Mouse (Mus musculus): ENCODE data around the gene Ptpn11. TPM values are rescaled to one million over a fixed set of nuclear protein-coding genes. Genes with fewer than 3 reads are reported as not detected.
"Not testable (repeated sequence)": the region's sequence is repeated elsewhere in the genome, so short reads cannot be mapped to it uniquely, and the experiment has no call there.

Gene Ptpn11
- total RNA-seq (2021), result 100 to 1,000 TPM; 147 to 166 TPM
- long read RNA-seq, experiment 1, full-length matches to known transcripts, result 4 of 20 reads
- long read RNA-seq, experiment 1, partial matches to known transcripts, result 2 of 20 reads
- long read RNA-seq, experiment 1, other reads (novel, unspliced or antisense), result 14 of 20 reads
- long read RNA-seq, experiment 2, full-length matches to known transcripts, result 1 of 7 reads
- long read RNA-seq, experiment 2, partial matches to known transcripts, result 6 of 7 reads
- long read RNA-seq, experiment 2, other reads (novel, unspliced or antisense), result 0 of 7 reads

DNA sequence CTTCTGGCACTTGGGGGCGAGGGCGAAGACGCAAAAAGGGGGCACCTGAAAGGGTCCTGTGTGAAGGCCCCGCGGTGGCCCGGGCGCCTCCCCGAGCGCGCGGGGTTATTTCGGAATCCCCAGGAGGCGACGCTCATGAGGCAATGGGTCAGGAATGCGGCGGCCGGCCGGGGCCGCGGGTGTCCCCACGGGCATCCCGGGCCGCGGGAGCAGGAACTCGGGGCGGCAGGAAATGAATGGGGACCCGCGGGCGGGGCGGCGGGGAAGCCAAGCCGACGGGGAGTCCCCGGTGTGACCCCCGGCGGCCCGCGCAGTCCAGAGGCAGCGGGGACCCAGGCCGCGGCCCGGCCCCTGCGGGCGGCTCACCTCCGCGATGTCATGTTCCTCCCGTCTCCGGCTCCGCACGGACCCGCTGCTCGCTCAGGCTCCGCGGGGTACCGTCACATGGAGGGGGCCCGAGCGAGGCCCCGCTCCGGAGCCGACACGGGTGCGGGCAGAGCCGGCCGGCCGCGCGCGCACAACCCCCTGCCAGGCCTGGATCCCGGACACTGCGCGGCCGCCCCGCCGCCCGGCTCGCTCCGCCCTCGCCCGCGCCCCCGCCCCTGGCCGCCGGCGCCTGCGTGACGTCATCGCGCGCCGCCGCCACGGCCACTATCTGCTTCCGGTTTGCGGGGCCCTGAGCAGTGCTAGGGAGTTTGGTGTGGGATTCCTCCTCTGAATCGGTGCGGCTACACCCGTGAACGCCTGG, at the start of gene Ptpn11:
Ptpn11 (minus strand) TSS at position 562 of the 748 bp plus-strand sequence.
- peak; percentile 92 for DNase-seq
- intact Hi-C loops (cut with DNase I), result no loop called here

- DNase-seq, result no peak
- intact Hi-C loops (cut with DNase I), result no loop called here
Measured at GRCm38 (mm10) chr5:121239846-121240245, 48.6 kb upstream of the Ptpn11 start.

DNA sequence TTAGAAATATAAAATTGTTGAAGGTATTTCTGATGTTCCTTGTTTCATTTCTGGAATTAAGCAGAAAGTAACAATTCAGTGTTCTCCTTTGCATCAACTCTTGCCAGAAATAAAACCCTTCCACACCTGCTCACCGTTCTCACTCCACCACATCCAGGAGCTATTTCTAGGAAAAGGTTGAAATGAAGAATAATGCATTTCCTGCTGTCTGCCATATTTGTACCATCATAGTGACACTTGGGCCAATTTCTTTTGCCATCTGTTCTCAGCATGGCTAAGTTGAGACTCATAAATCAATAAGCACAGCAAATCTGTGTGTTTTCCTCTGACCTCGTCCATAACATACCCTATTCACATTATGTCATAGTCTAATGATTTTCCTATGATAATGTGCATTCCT, 47.0 kb upstream of the Ptpn11 start:
- intact Hi-C loops (cut with DNase I), result no loop called here
- no peak for DNase-seq

DNA sequence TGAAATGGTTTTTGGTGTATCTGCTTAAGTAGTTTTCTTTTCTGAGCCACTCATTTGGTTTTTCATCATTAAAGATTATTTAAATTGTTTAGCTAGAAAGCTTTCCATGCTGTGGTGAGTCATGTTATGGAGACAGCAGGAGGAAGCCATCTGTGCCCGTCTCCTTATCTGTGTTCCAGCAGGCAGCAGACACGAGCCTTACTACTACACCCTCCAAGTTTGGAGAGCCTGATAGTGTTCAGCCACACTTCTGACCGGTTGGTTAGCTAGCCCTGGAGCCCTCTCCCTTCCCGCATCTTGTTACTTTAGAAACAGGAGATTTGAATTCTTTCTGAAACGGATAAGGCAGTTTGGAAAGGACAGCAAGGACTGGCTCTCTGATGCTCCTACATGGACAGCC, 45.0 kb upstream of the Ptpn11 start:
- DNase-seq, result peak in 1 of 2 experiments; percentile 9

DNA sequence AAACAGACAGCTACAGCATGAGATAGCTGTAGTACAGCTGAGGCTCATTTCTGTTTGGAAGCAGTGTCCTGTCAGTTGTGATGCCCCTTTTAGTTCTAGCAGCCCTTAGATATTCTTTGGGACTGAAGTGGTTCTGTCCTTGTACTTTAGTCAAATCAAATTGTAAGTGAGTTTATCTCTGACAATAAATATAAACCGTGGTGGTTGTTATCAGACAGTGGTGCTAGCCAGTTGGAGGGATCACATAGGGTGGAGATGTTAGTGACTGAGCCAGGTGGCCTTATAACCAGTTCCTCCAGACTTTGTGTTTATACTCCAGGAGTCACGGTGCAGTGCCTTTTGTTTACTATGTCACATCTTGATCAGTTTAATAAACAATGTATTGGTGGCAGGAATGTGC, 42.5 kb upstream of the Ptpn11 start:
- intact Hi-C loops (cut with DNase I), result no loop called here
- no peak for DNase-seq

More for the DNA sequence above, 45.0 kb upstream of the Ptpn11 start:
- intact Hi-C loops (cut with DNase I), result no loop called here

DNA sequence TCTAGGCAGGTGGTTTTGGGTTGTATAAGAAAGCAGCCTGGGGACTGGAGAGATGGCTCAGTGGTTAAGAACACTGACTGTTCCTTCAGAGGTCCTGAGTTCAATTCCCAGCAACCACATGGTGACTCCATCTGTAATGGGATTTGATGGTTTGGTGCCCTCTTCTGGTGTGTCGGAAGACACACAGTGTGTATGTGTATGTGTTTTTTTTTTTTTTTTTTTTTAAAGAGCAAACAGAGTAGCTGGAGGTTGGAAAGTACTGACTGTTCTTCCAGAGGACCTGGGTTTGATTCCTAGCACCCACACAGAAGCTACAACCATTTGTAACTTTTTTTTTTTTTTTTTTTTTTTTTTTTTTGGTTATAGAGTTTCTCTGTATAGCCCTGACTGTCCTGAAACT, 41.6 kb upstream of the Ptpn11 start:
- intact Hi-C loops (cut with DNase I), result no loop called here
- no peak for DNase-seq

- intact Hi-C loops (cut with DNase I), result no loop called here
- no peak for DNase-seq
Measured at GRCm38 (mm10) chr5:121230811-121231210, 39.6 kb upstream of the Ptpn11 start.

DNA sequence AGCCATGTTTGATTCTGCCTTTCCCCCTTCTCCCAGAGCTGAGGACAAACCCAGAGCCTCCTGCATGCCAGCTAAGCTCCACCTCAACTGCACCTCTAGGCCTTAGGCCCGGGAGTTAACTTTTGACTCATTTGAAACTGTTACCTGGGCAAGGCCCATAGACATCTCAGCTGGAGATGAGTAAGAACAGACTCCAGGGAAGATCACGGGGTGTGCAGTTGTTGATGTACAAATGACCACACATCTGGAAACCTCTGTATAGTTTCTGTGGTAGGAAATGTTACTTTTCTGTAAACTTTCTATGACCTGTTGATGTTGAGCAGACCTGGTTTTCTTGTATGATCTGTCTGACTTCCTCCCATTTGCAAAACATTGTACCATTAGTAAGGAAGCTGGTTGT, 38.0 kb upstream of the Ptpn11 start:
- intact Hi-C loops (cut with DNase I), result no loop called here
- no peak for DNase-seq

- intact Hi-C loops (cut with DNase I); DNase-seq: not testable (repeated sequence)
Measured at GRCm38 (mm10) chr5:121227330-121227729, 36.1 kb upstream of the Ptpn11 start.

DNA sequence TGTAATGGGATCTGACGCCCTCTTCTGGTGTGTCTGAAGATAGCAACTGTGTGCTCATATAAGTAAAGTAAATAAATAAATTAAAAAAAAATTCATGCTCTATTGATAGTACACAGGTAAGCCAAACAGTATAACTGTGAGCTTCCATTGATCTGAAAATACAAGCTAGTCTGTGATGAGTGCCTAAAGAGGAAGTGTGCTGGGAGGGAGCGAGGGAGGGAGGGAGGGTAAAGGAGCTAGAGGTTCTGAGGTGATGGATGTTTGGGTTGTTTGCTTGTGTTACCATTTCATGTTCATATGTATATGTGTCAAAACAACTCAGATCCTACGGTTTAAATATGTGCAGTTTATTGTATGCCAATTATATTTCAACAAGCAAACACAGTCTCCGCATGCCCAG, 35.6 kb upstream of the Ptpn11 start:
- no peak for DNase-seq
- intact Hi-C loops (cut with DNase I), result no loop called here

DNA sequence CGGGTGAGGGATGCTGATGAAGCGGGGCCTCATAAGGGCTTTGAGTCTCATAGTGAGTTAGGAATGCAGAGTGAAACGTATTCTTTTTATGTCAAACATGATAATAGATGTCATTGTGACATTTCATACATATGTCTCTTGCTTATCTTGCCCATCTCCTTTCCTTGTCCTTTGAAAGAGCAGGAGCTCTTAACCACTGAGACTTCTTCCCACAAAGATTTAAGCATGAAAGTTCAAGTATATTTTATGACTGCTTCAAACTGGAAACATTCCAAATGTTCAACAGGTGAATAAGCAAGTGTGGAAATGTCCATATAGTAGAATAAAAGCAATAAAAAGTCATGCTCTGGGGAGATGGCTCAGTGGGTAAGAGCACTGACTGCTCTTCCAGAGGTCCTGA, 35.2 kb upstream of the Ptpn11 start:
- intact Hi-C loops (cut with DNase I), result no loop called here
- DNase-seq, result no peak

DNA sequence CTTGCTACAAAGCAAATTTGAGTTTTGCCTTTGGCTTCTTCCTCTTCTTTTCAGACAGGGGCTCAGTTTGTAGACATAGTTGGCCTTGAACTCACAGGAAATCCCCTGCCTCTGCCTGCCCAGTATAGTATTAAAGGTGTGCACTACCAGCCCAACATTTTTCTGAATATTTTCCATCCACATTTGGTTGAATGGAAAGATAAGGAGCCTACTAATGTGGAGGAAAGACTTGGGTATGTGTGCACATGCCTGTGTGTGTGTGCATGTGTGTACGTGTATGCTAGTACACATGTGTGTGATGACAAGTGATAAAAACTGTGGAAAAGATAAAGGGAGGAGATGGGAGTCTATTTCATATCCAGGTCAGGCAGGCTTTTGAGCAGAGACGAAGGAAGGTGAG, 34.7 kb upstream of the Ptpn11 start:
- intact Hi-C loops (cut with DNase I), result no loop called here
- DNase-seq, result no peak

DNA sequence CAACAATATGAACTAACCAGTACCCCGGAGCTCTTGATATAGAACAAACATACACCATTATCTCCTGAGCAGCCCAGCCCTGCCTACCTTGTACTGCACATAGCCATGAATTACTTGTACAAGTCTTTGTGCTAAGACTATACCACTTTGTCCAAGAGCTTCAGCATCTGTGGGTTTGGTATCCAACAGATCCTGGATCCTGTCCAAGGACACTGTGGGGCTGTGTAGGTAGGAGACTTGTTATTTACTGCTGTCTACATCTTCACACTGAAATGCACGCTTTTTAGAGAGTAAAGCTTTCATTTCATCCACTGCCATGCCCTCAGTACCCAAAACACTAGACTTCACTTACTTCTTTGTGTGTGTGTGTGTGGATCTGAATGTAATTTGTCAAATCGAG, 33.7 kb upstream of the Ptpn11 start:
- no peak for DNase-seq
- intact Hi-C loops (cut with DNase I), result no loop called here

GRCm38 (mm10) chr5:121224020-121224419, 32.8 kb upstream of the Ptpn11 start:
- intact Hi-C loops (cut with DNase I); DNase-seq: not testable (repeated sequence)

GRCm38 (mm10) chr5:121221328-121221850, 30.2 kb upstream of the Ptpn11 start:
- no peak for DNase-seq
- intact Hi-C loops (cut with DNase I), result no loop called here

- DNase-seq, result peak; percentile 31 to 37
- intact Hi-C loops (cut with DNase I), result no loop called here
Measured at GRCm38 (mm10) chr5:121220732-121221301, 29.6 kb upstream of the Ptpn11 start.

DNA sequence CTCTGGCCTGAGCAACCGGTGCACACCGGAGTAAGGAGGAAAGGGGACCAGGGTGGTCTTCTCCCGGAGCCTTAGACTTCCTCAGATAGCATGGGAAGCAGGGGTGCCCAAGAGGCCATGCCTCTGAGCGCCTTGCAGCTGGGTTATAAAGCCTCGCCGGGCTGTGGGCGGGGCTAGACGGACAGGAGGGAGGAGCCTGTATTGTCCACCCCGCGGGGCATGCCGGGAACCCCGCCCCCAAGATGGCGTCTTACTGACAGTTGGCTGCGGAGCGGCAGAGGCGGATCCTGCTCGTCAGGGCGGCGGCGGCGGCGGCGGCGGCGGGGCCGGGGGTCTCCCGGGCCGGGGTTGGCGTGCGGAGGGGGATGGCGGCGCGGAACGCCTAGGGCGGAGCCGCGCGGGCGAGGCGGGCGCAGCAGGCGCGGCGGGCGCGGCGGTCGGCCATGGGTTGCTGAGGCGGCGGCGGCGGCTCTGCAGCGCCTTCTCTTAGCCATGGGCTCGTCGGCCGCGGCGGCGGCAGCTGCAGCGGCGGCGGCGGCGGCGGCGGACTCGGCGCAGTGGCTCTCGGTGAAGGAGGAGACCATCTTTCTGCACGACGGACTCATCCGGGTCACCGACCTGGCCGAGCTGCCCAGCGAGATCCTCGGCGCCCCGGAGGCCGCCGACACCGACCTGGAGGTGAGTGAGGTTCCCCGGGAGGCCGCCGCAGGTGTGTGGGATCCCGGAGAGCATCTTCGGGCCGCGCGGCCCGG, 29.0 kb upstream of the Ptpn11 start, which contains the start of gene Hectd4:
Hectd4 (plus strand) TSS at position 240 of the 752 bp plus-strand sequence.
- intact Hi-C loops (cut with DNase I), result no loop called here
- DNase-seq, result peak; percentile 98 to 99

- intact Hi-C loops (cut with DNase I), result no loop called here
- no peak for DNase-seq
Measured at GRCm38 (mm10) chr5:121219190-121219589, 28.0 kb upstream of the Ptpn11 start.

DNA sequence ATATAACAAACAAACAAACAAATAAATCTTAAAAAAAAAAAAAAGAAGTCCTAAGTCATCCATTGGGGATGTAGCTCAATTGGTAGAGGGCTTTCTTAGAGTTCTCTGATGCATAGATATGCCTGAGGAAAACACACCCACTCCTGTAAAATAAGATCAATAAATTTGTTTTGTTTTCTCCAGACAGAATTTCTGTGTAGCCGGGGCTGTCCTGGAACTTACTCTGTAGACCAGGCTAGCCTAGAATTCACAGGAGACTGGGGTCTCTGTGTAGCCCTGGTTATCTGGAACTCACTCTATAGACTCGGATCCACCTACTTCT, 26.1 kb upstream of the Ptpn11 start:
- DNase-seq, result no peak
- intact Hi-C loops (cut with DNase I), result no loop called here

GRCm38 (mm10) chr5:121216584-121217312, 25.6 kb upstream of the Ptpn11 start:
- intact Hi-C loops (cut with DNase I); DNase-seq: not testable (repeated sequence)

Data from heart, postnatal 14 days (tissue).